Mouse (Mus musculus) heart, postnatal 14 days (tissue): ENCODE results near the gene Armh4. TPM values are rescaled to one million over a fixed set of nuclear protein-coding genes. Genes with fewer than 3 reads are reported as not detected.
"Not testable (repeated sequence)": the region's sequence is repeated elsewhere in the genome, so short reads cannot be mapped to it uniquely, and the experiment has no call there.

Experiments
- DNase-seq, 2 experiments: peaks; one replicate each; pipeline ENCODE4 v3.0.0; 2021 to 2022
- intact Hi-C: fragments of 180-260 bp; cut with DNase I; formaldehyde crosslinking; loops from one replicate; pipeline ENCODE4 v1.15.1; 2025
- long read RNA-seq, 2 experiments: library from polyadenylated mRNA; stranded (forward); transcript quantifications; one replicate each; pipeline ENCODE4 v2.0.0; 2021
- total RNA-seq, 2 experiments: library from RNA; stranded (reverse); gene quantifications; 2 replicates each; pipeline ENCODE4 v1.2.3; 2021

Gene Armh4
- total RNA-seq: 1 to 10 TPM; 4.1 to 5.4 TPM
- long read RNA-seq, experiment 1, full-length matches to known transcripts: 3 of 6 reads
- long read RNA-seq, experiment 1, partial matches to known transcripts: 0 of 6 reads
- long read RNA-seq, experiment 1, other reads (novel, unspliced or antisense): 3 of 6 reads
- long read RNA-seq, experiment 2, full-length matches to known transcripts: 4 of 6 reads
- long read RNA-seq, experiment 2, partial matches to known transcripts: 0 of 6 reads
- long read RNA-seq, experiment 2, other reads (novel, unspliced or antisense): 2 of 6 reads

GRCm38 (mm10) chr14:49782715-49783531 is at the start of gene Armh4:
TSS of gene Armh4 (minus strand) at chr14:49783383.
- peak; percentile 30 to 52 for DNase-seq
- intact Hi-C loops: no loop called here

GRCm38 (mm10) chr14:49829192-49830171 is 46.3 kb upstream of the Armh4 start:
- intact Hi-C loops: loop anchor here (5.0 kb wide), 1 partner anchor 72 kb away; no protein-coding TSS in a partner anchor
- no peak for DNase-seq

- DNase-seq, intact Hi-C loops: not testable (repeated sequence)
Measured at GRCm38 (mm10) chr14:49819721-49820440, 36.7 kb upstream of the Armh4 start.

GRCm38 (mm10) chr14:49818713-49819208 is 35.6 kb upstream of the Armh4 start:
- intact Hi-C loops, DNase-seq: not testable (repeated sequence)

- DNase-seq, intact Hi-C loops: not testable (repeated sequence)
Measured at GRCm38 (mm10) chr14:49812966-49813365, 29.8 kb upstream of the Armh4 start.

GRCm38 (mm10) chr14:49805051-49805450 is 21.9 kb upstream of the Armh4 start:
- intact Hi-C loops, DNase-seq: not testable (repeated sequence)

- peak in 1 of 2 experiments; percentile 28 for DNase-seq
- intact Hi-C loops: loop anchor here (5.0 kb wide), 1 partner anchor 36 kb away; no protein-coding TSS in a partner anchor
Measured at GRCm38 (mm10) chr14:49801444-49801843, 18.3 kb upstream of the Armh4 start.

GRCm38 (mm10) chr14:49793948-49794347 is 10.8 kb upstream of the Armh4 start:
- intact Hi-C loops: no loop called here
- no peak for DNase-seq

- no peak for DNase-seq
- intact Hi-C loops: no loop called here
Measured at GRCm38 (mm10) chr14:49790542-49790941, 7.4 kb upstream of the Armh4 start.

GRCm38 (mm10) chr14:49785793-49786192 is 2.6 kb upstream of the Armh4 start:
- intact Hi-C loops: loop anchor here (2.0 kb wide), 2 partner anchors 29 to 547 kb away; no protein-coding TSS in a partner anchor
- peak; percentile 44 to 70 for DNase-seq

- intact Hi-C loops: loop anchor here (2.0 kb wide), 2 partner anchors 27 to 545 kb away; no protein-coding TSS in a partner anchor
- DNase-seq: no peak
Measured at GRCm38 (mm10) chr14:49783866-49784265, 683 bp upstream of the Armh4 start.

GRCm38 (mm10) chr14:49780416-49780815 is 2.8 kb downstream of the Armh4 start:
- no peak for DNase-seq
- intact Hi-C loops: no loop called here

GRCm38 (mm10) chr14:49777539-49777938 is 5.6 kb downstream of the Armh4 start:
- intact Hi-C loops, DNase-seq: not testable (repeated sequence)

- no peak for DNase-seq
- intact Hi-C loops: no loop called here
Measured at GRCm38 (mm10) chr14:49771746-49772145, 11.4 kb downstream of the Armh4 start.

- intact Hi-C loops: no loop called here
- no peak for DNase-seq
Measured at GRCm38 (mm10) chr14:49766601-49767000, 16.6 kb downstream of the Armh4 start.

GRCm38 (mm10) chr14:49755845-49756244 is 27.3 kb downstream of the Armh4 start:
- intact Hi-C loops: loop anchor here (2.0 to 5.0 kb wide), 2 partner anchors 29 to 76 kb away; no protein-coding TSS in a partner anchor
- peak in 1 of 2 experiments; percentile 1 for DNase-seq

GRCm38 (mm10) chr14:49752614-49753013 is 30.6 kb downstream of the Armh4 start:
- DNase-seq: no peak
- intact Hi-C loops: no loop called here

GRCm38 (mm10) chr14:49745874-49746273 is 37.3 kb downstream of the Armh4 start:
- DNase-seq: no peak
- intact Hi-C loops: no loop called here

- DNase-seq: no peak
- intact Hi-C loops: no loop called here
Measured at GRCm38 (mm10) chr14:49743946-49744526, 39.1 kb downstream of the Armh4 start.
